Mouse (Mus musculus) embryonic facial prominence, embryonic 10.5 days (tissue): ENCODE measurements around the gene Ece2. TPM values are rescaled to one million over a fixed set of nuclear protein-coding genes. Genes with fewer than 3 reads are reported as not detected.
A peak's percentile ranks its signal among the peaks of the same experiment; 100 is the strongest.

Experiments
- DNase-seq: peaks from one replicate; pipeline ENCODE4 v3.0.0-alpha.2; 2017; ENCODE audit warnings: low spot score
- H3K27ac ChIP-seq: fragments of 300-500 bp; sonication (generic); replicated peaks from 2 replicates; pipeline ENCODE4 v1.5.1; 2016; ENCODE audit warnings: mild to moderate bottlenecking
- H3K27me3 ChIP-seq: fragments of 300-500 bp; sonication (generic); replicated peaks from 2 replicates; pipeline ENCODE4 v1.6.1; 2016; ENCODE audit warnings: low read depth, mild to moderate bottlenecking; ENCODE audit not compliant: poor library complexity, severe bottlenecking
- H3K36me3 ChIP-seq: fragments of 300-500 bp; sonication (generic); replicated peaks from 2 replicates; pipeline ENCODE4 v1.6.1; 2016; ENCODE audit warnings: mild to moderate bottlenecking, moderate library complexity
- H3K4me1 ChIP-seq: fragments of 300-500 bp; sonication (generic); 2 replicates; pipeline ENCODE4 v1.6.1; 2016
- H3K4me3 ChIP-seq: fragments of 300-500 bp; sonication (generic); 2 replicates; pipeline ENCODE4 v1.5.1; 2016; ENCODE audit warnings: mild to moderate bottlenecking, moderate library complexity
- H3K9me3 ChIP-seq: fragments of 300-500 bp; sonication (generic); 2 replicates; pipeline ENCODE4 v1.6.1; 2016; ENCODE audit warnings: mild to moderate bottlenecking
- WGBS: fragments of 180-500 bp; shearing (Covaris S2); methylation state at CpG from one replicate; pipeline ENCODE4 v1.1.7; 2016; 5-methylcytosine and 5-hydroxymethylcytosine counted together
- polyA plus RNA-seq: library from polyadenylated mRNA; unstranded; fragments of >200 nt; fragmentation: Nextera tagmentation; extraction: Ambion mirVana; gene quantifications from 2 replicates; pipeline ENCODE4 v1.2.1, GENCODE M21; 2016

The Ece2 gene
- polyA plus RNA-seq, result 3.3 and 4.1 TPM in 2 replicates

DNA sequence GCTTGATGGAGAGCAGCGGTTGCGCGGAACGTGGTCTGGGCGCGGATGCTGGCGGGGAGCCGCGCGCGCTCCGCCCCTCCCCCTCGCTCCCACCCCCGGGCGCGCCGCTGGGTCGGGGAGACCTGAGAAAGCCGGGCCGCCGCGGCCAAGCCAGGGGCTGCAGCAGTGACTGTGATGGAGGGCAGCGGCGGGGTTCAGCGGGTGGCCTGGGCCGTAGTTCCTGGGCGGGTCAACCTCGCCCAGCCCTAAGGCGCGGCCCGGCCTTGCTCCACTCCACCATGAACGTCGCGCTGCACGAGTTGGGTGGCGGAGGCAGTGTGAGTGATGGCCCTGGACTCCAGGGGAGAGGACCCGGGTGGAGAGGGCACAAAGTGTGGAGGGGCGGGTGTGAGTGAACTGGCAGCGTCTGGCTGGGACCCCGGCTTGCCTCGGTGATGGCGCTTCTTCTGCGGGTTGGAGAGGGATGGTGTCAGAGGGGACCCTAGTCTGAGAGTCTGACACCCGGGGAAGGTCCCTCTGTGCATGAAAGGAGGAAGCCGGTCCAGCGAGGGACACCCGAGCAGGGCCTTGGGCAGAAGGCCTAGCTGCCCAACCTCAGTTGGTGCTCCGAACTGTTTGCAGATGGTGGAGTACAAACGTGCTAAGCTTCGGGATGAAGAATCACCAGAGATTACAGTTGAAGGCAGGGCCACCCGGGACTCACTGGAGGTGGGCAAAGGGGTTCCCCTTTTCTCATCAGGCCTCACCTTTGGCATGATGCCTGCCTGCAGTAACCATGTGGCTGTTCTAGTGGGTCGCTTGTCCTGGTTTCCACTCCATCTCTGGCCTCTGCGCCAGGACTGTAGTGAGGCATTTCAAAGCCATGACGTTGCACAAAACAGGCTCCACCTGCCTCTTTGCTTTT, at the start of gene Ece2:
Ece2 (plus strand) TSS at position 98 of the 904 bp plus-strand sequence.
- Histone ChIP-seq H3K36me3 (no peaks in the 10 kb centered on the region), H3K4me3 (peak within 1 kb of the TSS; percentile 73), H3K27ac (peak within 1 kb of the TSS; percentile 85), H3K9me3 (no peaks in the 10 kb centered on the region), H3K27me3 (peaks cover 35% of the 10 kb centered on the region), H3K4me1 (peaks cover 17% of the 10 kb centered on the region)
- DNase-seq, result peak; percentile 68
- 8% methylated on average over 54 of the region's 54 CpGs for WGBS

DNA sequence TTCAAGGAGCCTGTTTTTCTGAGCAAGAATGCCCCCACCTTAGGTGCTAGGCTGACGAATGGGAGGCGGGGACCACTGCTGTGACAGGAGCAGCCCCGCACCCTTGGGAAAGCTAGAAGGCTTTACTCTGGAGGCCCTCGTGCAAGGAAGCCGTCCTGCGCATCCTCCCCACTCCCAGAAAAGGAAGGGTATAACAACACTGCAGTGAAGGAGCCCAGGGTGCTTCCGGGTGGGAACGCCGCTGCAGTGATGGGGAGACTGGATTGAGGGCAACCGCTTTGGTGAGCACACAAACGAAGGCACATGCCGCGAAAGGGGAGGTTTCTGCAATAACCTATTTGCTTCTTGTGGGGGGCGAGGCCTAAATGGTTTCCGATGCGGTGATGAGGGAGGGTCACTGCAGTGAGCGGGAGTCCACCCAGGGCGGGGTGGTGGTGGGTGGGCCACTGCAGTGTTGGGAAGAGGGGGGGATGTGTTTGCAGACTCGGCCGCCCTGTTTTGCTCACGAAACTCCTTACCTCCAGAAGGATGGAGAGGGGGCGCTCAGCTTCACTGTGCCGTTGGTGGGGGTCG, 40.2 kb upstream of the Ece2 start, which contains the start of gene Vwa5b2:
Vwa5b2 (plus strand) TSS at position 106 of the 573 bp plus-strand sequence.
- H3K4me1 ChIP-seq, result peaks cover 25% of the 10 kb centered on the region
- H3K36me3 ChIP-seq, result no peaks in the 10 kb centered on the region
- peak within 1 kb of the TSS; percentile 1 for H3K27ac ChIP-seq
- peaks cover 74% of the 10 kb centered on the region for H3K27me3 ChIP-seq
- under 1% methylated on average over 24 of the region's 24 CpGs for WGBS
- DNase-seq, result no peak
- no peaks in the 10 kb centered on the region for H3K9me3 ChIP-seq
- H3K4me3 ChIP-seq, result peak within 1 kb of the TSS; percentile 64

DNA sequence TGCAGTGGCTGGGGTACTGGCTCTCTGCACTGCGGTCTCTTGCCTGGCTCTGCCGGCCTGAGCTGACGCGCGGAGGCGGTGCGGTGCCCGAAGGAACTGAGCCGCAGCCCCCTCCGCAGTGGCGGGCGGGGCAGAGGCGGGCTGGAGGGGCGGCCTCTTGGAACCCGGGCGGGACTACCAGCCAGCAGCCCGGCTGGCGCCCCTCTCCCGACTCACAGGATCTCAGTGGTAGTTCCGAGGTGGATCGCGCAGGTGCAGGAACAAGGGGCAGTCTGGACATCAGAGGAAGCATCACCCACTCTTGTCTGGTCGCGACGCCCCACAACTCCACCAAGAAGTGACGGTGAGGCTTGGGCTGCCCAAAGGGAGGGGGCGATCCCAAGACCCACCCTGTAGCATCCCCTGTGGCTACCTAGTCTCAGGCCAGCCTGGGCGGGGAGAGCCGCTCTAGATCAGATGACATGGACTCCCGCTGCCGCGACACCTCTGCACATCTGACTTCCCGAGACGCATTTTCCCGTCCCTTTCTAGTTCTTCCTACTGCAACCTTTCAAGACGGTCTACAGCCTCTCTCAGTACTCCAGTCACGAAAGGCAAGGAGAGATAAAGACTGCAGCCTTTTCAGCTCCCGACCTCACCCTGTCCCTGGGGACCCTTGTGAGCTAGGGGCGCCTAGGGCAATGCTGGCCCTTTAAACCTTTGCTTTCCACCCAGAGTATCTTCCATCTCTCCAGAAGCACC, 39.5 kb upstream of the Ece2 start:
- H3K4me3 ChIP-seq, result peak overlapping the region; percentile 64
- peaks cover 25% of the 10 kb centered on the region for H3K4me1 ChIP-seq
- under 1% methylated on average over 39 of the region's 39 CpGs for WGBS
- peak overlapping the region; percentile 1 for H3K27ac ChIP-seq
- H3K9me3 ChIP-seq, result no peaks in the 10 kb centered on the region
- H3K36me3 ChIP-seq, result no peaks in the 10 kb centered on the region
- H3K27me3 ChIP-seq, result peaks cover 80% of the 10 kb centered on the region
- DNase-seq, result peak; percentile 75

DNA sequence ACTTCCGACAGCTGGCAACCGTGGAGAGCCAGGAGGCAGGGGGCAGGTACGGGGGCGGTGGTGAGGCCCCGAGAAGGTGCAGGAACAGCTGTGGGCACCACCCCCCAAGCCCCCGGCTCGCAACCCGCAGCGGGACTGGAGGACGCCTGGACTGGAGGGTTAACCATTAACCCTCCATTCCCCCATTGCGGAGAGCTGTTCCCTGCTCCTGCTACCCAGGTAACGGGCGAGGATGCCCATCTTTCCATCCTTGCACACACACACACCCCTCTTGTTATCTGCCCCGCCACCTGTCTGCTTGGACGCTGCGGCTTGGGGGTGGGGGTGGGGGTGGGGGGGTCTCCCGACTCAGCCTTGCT, 39.0 kb upstream of the Ece2 start:
- peaks cover 86% of the 10 kb centered on the region for H3K27me3 ChIP-seq
- no peaks in the 10 kb centered on the region for H3K9me3 ChIP-seq
- peak overlapping the region; percentile 64 for H3K4me3 ChIP-seq
- H3K27ac ChIP-seq, result no peak overlapping the region
- DNase-seq, result no peak
- H3K36me3 ChIP-seq, result no peaks in the 10 kb centered on the region
- WGBS, result 3% methylated on average over 17 of the region's 17 CpGs
- peaks cover 25% of the 10 kb centered on the region for H3K4me1 ChIP-seq

DNA sequence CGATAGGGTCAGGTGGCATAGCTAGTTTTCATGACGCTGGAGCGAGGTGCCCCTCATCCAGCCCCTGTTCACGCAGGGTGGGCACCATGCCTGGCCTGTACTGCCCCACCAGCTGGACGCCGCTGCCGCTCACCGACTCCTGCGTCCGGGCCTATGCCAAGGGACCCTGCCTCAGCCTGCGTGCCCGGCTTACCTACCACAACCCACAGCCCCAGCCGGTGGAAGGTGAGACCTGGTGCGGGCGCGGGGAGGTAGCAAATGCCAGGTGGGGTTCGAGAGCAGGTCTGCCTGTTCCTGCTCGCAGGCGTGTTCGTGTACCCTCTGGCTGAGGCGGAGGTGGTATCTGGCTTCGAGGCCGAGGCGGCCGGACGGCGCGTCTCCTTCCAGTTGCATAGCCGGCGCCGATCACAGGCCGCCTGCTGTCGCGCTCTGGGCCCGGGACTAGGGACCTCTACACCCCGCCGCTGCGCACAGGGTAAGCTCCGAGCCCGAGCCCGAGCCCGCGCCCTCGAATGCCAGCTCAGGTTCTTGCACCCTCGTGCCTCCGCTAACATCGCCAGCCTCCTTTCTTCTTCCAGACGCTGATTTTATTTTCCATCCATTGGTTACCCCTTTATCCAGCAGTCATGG, 38.4 kb upstream of the Ece2 start:
- Histone ChIP-seq H3K9me3 (no peaks in the 10 kb centered on the region), H3K27ac (no peak overlapping the region), H3K4me1 (peaks cover 25% of the 10 kb centered on the region), H3K27me3 (peaks cover 91% of the 10 kb centered on the region), H3K36me3 (no peaks in the 10 kb centered on the region), H3K4me3 (peak overlapping the region; percentile 64)
- WGBS, result 5% methylated on average over 48 of the region's 48 CpGs
- peak; percentile 49 for DNase-seq

DNA sequence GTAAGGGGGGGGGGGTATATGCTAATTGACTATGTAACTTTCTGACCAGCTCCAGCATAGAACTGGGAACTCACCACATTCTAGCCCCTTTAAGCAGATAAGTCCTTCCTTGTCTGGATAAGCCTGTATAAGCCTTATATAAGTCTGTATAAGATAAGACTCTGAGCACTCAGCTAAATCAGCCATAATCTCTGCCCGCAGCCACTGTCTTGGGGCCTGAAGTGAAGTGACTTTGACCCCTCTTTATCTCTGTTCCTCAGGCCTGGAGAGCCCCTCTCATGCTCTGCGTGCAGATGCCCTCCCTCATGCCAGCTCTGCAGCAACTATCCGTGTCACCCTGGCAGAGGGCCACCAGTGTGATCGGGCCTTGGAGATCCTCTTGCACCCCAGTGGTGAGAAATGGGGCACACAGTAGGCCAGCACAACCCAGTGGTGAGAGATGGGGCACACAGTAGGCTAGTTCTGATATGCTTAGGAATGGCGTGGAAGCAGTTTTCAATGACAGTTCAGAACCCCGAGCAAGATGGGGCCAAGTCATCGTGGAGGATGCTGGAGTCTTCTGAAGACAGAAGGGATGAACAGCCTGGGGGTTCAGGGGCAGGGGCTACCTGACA, 34.5 kb upstream of the Ece2 start:
- Histone ChIP-seq H3K36me3 (no peaks in the 10 kb centered on the region), H3K27me3 (peaks cover 61% of the 10 kb centered on the region), H3K4me1 (peaks cover 18% of the 10 kb centered on the region), H3K27ac (no peak overlapping the region), H3K9me3 (no peaks in the 10 kb centered on the region), H3K4me3 (no peak overlapping the region)
- 88% methylated on average over 7 of the region's 7 CpGs for WGBS
- no peak for DNase-seq

DNA sequence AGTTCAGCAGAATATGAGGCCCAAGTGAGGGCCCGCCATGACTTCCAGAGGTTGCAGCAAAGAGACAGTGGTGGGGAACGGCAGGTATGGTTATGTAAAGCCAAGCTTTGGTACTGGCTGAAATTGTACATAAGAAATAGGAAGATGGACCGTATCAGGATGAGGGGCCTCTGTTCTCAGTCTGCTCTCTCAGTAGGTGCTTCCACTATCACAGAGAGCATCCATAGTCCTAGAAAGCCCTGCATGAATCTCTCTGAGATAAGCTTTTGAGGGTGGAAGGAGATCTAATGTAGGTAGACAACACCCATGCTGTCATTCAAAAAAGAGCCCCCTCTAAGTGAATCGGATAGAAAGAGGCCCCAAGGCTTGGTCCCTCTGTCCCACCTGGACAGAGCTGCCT, 33.9 kb upstream of the Ece2 start:
- Histone ChIP-seq H3K9me3 (no peaks in the 10 kb centered on the region), H3K27ac (no peak overlapping the region), H3K4me1 (peaks cover 12% of the 10 kb centered on the region), H3K4me3 (no peak overlapping the region), H3K27me3 (peaks cover 55% of the 10 kb centered on the region), H3K36me3 (no peaks in the 10 kb centered on the region)
- WGBS, result 88% methylated on average over 4 of the region's 4 CpGs
- no peak for DNase-seq

DNA sequence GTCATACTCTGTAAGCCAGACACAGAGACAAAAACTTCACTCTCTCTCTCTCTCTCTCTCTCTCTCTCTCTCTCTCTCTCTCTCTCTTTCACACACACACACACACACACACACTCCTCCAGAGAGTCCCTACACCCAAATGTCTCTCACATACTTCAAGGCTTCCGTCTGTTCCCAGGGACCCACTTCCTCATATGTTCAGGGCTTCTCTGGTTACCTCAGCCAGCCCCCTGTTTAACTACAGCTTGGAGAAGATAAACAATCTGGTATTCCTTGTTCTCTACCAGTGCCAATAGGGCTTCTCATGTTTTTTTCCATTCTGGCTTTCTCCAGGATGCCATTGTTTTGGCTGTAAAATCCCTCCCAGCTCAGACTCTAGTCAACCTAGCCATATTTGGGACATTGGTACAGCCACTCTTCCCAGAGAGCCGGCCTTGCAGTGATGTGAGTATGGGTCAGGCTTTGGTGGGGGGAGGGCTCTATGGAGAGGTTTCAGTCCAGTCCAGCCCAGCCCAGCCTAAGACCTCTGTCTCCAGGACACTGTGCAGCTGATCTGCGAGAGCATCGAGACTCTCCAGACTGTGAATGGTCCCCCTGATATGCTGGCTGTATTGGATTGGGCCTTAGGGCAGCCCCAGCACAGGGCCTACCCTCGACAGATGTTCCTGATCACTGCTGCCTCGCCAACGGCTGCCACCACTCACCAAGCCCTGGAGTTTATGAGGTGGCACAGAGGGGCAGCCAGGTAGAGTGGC, 32.8 kb upstream of the Ece2 start:
- peaks cover 5% of the 10 kb centered on the region; the same call in 1 of the 2 replicates for H3K4me1 ChIP-seq
- no peak overlapping the region for H3K4me3 ChIP-seq
- DNase-seq, result no peak
- 63% methylated on average over 7 of the region's 7 CpGs for WGBS
- no peaks in the 10 kb centered on the region for H3K36me3 ChIP-seq
- no peak overlapping the region for H3K27ac ChIP-seq
- peaks cover 44% of the 10 kb centered on the region for H3K27me3 ChIP-seq
- H3K9me3 ChIP-seq, result no peaks in the 10 kb centered on the region

DNA sequence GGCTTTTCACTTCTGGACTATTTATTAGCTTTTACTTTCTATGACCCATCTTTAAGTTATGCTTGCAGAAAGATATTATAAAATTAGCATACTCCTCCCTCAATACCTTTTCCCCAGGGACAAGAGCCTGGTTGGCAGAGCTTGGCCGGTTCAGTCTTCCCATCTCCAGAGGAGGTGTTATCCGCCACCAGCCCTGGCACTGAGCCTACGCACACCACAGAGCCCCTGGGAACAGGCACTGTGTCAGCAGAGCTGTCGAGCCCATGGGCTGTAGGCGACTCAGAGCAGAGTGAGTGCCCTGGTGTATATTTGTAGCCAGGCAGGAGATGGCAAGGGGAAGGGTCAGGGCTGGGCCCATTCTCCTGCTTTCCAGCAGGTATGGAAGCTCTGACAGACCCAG, 29.1 kb upstream of the Ece2 start:
- no peak overlapping the region for H3K27ac ChIP-seq
- H3K4me3 ChIP-seq, result no peak overlapping the region
- peaks cover 5% of the 10 kb centered on the region; the same call in 1 of the 2 replicates for H3K4me1 ChIP-seq
- no peak for DNase-seq
- 83% methylated on average over 5 of the region's 5 CpGs for WGBS
- peaks cover 19% of the 10 kb centered on the region for H3K36me3 ChIP-seq
- no peaks in the 10 kb centered on the region for H3K9me3 ChIP-seq
- H3K27me3 ChIP-seq, result peaks cover 8% of the 10 kb centered on the region

DNA sequence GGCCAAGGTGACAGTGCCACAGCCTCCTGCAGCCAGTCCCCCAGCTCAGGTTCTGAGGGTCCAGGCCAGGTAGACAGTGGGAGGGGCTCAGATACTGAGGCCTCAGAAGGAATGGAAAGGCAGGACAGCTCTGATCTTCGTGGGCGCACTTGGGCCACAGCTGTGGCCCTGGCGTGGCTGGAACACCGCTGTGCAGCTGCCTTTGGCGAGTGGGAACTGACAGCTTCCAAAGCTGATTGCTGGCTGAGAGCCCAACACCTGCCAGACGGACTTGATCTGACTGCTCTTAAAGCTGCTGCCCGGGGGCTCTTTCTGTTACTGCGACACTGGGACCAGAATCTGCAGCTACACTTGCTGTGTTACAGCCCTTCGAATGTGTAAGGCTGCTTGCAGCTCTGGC, 24.9 kb upstream of the Ece2 start:
- Histone ChIP-seq H3K36me3 (peaks cover 53% of the 10 kb centered on the region), H3K4me1 (peaks cover 12% of the 10 kb centered on the region), H3K9me3 (no peaks in the 10 kb centered on the region), H3K27me3 (no peaks in the 10 kb centered on the region), H3K27ac (no peak overlapping the region), H3K4me3 (no peak overlapping the region)
- 85% methylated on average over 9 of the region's 9 CpGs for WGBS
- DNase-seq, result no peak

DNA sequence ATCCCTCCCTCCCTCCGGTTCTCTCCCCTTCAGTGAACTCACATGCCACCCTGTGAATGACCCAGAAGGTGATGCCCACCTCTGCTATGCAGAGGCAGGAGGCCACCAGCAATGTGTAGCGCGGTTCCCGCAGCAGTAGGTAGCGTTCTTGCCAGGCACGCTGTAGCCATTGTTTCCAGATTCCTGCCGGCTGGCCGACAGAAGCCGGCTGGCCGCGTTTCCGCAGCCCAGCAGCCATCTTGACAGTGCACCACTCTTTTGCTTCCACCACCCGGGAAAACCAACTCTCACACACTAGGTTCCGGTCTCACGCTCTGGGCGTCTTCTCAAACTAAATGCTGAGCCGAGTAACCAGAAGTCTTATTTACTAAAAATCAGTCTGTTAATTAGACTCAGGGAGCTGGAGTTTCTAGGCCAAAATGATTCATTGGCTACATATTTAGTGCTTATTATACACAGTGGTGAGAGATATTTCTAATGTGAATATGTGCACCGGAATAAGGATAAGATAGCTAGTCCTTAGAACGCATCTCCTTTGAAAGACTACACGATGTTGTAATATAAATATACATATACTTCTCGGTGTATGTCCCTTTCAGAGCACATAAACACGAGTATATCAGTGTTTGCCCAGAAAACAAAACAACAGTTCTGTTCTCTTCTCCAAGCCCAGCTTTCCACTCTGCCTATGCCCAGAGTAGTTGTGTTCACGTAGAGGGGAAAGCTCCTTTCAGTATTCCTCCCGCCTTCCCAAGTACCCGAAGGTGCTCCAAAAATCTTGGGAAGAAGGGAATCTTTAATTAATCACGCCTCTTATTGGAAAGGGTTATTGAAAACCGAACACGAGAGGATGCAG, 18.9 kb upstream of the Ece2 start:
- under 1% methylated on average over 28 of the region's 28 CpGs for WGBS
- H3K4me3 ChIP-seq, result peak overlapping the region; percentile 88
- H3K27me3 ChIP-seq, result no peaks in the 10 kb centered on the region
- H3K27ac ChIP-seq, result peak overlapping the region; percentile 95
- peak; percentile 87 for DNase-seq
- H3K9me3 ChIP-seq, result no peaks in the 10 kb centered on the region
- peaks cover 28% of the 10 kb centered on the region for H3K4me1 ChIP-seq
- H3K36me3 ChIP-seq, result peaks cover 37% of the 10 kb centered on the region
